Mouse (Mus musculus): ENCODE measurements around the gene Calcoco1.

The Calcoco1 gene

GRCm38 (mm10) chr15:102721980-102722475 is at the start of gene Calcoco1:
Gene Calcoco1, minus strand, starts transcription at chr15:102722178.
- DNase-seq (ENCODE audit: low read depth, low spot score): peak; percentile 96

DNA sequence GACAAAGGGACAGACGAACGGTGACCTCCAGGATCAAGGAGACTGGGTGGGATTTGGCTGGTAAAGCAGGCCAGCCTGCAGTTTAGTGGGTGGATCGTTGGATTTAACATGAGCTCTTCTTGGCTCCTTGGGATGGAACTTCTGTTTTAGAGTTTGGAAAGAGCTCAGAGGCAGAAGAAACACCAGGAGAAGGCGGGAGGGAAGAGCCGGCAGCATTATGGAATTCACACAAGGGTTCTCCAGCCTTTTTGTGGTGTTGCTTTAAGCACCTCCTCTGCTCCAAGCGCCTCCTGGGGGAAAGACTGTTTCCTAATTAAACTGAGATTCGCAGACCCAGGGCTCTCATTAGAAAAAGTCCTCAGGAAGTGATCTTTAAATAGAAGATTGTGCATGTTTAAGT is 48.9 kb upstream of the Calcoco1 start:
- DNase-seq (ENCODE audit: low read depth, low spot score): no peak

GRCm38 (mm10) chr15:102765207-102765606 is 43.2 kb upstream of the Calcoco1 start:
- no peak for DNase-seq (ENCODE audit: low read depth, low spot score)

DNA sequence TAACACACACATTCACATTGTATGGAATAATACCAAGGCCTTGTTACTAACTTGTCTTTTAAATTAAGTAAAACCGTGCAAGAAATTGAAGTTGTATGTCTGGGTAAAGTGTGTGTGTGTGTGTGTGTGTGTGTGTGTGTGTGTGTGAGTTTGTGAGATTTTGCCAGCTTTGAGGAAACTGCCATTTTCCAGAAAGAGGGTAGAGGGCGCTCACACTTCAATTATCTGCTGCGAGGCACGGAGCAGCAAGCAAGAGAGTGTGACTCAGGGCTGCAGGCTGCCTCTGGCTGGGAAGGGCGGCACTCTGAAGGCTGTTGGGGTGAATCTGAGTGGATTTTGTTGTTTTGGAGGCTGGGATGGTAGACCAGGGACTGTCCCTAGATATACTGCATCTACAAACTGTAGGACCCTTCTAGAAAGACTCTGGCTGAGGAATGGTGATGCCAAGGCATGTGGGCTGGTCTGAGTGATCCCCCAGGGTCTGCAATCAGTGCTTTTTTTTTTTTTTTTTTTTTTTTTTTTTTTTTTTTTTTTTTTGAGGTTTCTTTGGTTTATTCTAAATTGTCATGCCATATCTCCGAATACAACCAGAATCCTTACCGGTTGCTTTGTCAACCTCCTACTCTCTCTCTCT is 39.9 kb upstream of the Calcoco1 start:
- DNase-seq (ENCODE audit: low read depth, low spot score): no peak

- DNase-seq (ENCODE audit: low read depth, low spot score): no peak
Observed at GRCm38 (mm10) chr15:102757686-102758085, 35.7 kb upstream of the Calcoco1 start.

GRCm38 (mm10) chr15:102755053-102755452 is 33.1 kb upstream of the Calcoco1 start:
- DNase-seq (ENCODE audit: low read depth, low spot score): peak; percentile 49

- no peak for DNase-seq (ENCODE audit: low read depth, low spot score)
Observed at GRCm38 (mm10) chr15:102754361-102754760, 32.4 kb upstream of the Calcoco1 start.

GRCm38 (mm10) chr15:102753170-102753569 is 31.2 kb upstream of the Calcoco1 start:
- peak; percentile 94 for DNase-seq (ENCODE audit: low read depth, low spot score)

- DNase-seq (ENCODE audit: low read depth, low spot score): peak; percentile 76
Observed at GRCm38 (mm10) chr15:102752164-102752563, 30.2 kb upstream of the Calcoco1 start.

- DNase-seq (ENCODE audit: low read depth, low spot score): no peak
Observed at GRCm38 (mm10) chr15:102750241-102750640, 28.3 kb upstream of the Calcoco1 start.

GRCm38 (mm10) chr15:102749103-102749502 is 27.1 kb upstream of the Calcoco1 start:
- DNase-seq (ENCODE audit: low read depth, low spot score): no peak

- no peak for DNase-seq (ENCODE audit: low read depth, low spot score)
Observed at GRCm38 (mm10) chr15:102747853-102748252, 25.9 kb upstream of the Calcoco1 start.

GRCm38 (mm10) chr15:102747286-102747640 is 25.3 kb upstream of the Calcoco1 start:
- DNase-seq (ENCODE audit: low read depth, low spot score): no peak

DNA sequence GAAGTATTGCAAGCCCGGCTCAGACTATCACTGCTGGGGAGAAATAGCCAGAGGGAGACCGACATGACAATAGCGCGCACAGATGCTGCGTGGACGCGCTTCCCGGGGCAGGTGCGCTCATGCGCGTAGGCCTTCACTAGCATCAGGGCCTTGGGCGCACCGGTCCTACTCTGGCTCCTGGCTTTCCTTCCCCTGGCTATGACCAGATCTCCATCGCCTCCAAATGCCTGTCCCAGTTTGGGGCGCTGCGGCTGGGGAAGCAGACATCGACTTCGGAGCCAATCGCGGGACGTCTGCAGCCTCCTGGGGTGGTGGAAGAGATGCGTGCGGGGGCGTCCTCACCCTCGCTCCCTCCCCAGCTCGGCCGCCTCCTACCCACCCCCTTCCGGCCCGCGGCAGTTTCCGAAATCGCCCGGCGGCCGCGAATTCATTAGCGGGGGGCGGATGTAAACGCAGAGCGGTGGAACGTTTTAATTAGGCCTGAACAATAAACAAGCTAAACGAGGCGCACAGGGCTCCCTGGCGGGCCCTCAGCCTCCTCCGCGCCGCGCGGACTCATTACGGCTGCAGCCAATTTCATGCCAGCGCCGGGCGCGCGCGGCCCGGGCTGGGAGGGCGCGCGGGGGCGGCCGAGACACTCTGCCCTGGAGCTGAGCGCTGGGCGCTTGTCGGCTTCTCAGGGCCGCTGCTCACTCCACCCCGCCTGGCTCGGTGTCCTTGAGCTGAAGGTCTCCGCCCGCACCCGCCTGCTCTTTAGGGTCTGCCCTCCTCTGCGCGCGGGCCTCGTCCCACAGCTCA is 24.7 kb upstream of the Calcoco1 start:
- DNase-seq (ENCODE audit: low read depth, low spot score): peak; percentile 72

- DNase-seq (ENCODE audit: low read depth, low spot score): no peak
Observed at GRCm38 (mm10) chr15:102746126-102746487, 24.1 kb upstream of the Calcoco1 start.

DNA sequence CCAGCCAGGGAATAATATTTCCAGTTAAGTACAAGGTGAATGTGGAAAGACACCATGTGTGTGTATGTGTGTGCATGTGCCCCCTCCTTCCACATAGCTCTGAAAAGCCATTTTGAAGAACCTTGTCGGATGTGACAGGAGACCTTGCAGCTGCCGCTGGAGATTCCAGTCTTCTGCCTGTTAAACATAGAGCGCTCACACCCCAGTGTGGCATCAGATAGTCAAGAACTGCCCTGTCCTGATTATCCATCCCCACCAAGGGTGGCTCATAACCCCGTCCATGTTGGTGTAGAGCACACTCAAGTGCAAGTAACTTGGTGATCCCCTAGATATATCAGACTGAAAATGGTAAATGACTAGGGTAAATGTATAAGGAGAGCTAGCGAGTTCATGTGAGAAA is 23.4 kb upstream of the Calcoco1 start:
- no peak for DNase-seq (ENCODE audit: low read depth, low spot score)

DNA sequence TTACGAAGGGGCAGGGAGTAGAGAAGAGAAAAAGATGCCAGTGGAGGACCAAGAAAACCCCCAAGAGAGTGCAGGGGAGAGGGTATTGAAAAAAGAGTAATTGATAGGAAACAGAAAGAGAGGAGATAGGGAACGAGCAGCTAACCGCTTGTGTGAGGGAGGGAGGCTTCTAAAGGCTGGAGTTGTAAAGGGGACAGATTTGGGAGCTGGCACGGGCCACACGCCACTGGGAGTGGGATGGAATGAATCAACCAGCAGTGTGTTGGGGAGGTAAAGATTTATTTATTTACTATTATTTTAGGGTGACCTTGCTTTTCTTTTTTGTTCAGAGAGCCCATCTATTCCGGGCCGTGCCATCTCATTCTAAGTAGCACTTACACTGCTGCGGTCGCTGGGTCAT is 22.9 kb upstream of the Calcoco1 start:
- DNase-seq (ENCODE audit: low read depth, low spot score): no peak

- no peak for DNase-seq (ENCODE audit: low read depth, low spot score)
Observed at GRCm38 (mm10) chr15:102744416-102744815, 22.4 kb upstream of the Calcoco1 start.

- no peak for DNase-seq (ENCODE audit: low read depth, low spot score)
Observed at GRCm38 (mm10) chr15:102743996-102744395, 22.0 kb upstream of the Calcoco1 start.

DNA sequence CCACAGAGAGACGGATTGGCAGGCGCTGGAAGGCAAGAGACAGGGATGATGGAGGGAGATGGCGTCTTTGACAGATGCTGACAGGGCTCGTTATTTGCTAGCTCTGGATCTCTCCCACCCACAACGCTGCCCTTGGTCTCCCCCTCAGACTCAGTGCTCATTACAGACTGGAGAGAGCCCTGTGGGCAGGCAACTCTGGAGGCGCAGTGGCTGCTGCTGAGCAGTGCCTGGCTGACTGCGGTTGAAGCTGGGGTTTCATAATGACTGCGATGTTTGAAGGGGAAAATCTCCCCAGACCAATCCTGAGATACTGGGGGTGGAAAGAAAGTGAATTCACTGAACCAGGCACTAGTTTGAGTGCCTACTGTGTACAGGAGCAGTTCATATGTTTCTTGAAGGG is 21.2 kb upstream of the Calcoco1 start:
- DNase-seq (ENCODE audit: low read depth, low spot score): no peak

GRCm38 (mm10) chr15:102742589-102742988 is 20.6 kb upstream of the Calcoco1 start:
- DNase-seq (ENCODE audit: low read depth, low spot score): peak; percentile 95

GRCm38 (mm10) chr15:102739520-102740297 is 17.7 kb upstream of the Calcoco1 start:
- DNase-seq (ENCODE audit: low read depth, low spot score): no peak
